Mouse (Mus musculus) liver, postnatal 0 days (tissue): ENCODE data around the gene Ptprr. TPM values are rescaled to one million over a fixed set of nuclear protein-coding genes. Genes with fewer than 3 reads are reported as not detected.

Experiments used
- ATAC-seq: fragments of 200-750 bp; cut with Nextera tagmentation; 2 replicates; pipeline ENCODE4 v1.8.0; 2017; ENCODE audit warnings: mild to moderate bottlenecking, moderate library complexity
- DNase-seq: peaks from one replicate; pipeline ENCODE4 v3.0.0-alpha.2; 2016
- H3K27ac ChIP-seq: fragments of 300-500 bp; sonication (generic); 2 replicates; pipeline ENCODE4 v1.5.1; 2014; ENCODE audit warnings: antibody characterized with exemption, moderate library complexity, mild to moderate bottlenecking, low read depth
- H3K27me3 ChIP-seq: fragments of 300-500 bp; sonication (generic); 2 replicates; pipeline ENCODE4 v1.6.1; 2014; ENCODE audit warnings: low read length, control low read depth, mixed read lengths; ENCODE audit not compliant: insufficient read depth
- H3K36me3 ChIP-seq: fragments of 300-500 bp; sonication (generic); replicated peaks from 2 replicates; pipeline ENCODE4 v1.6.1; 2014; ENCODE audit warnings: mild to moderate bottlenecking, control low read depth, low read length, moderate library complexity, mixed read lengths; ENCODE audit not compliant: insufficient read depth
- H3K4me1 ChIP-seq: fragments of 300-500 bp; sonication (generic); 2 replicates; pipeline ENCODE4 v1.6.1; 2014; ENCODE audit warnings: antibody characterized with exemption, mild to moderate bottlenecking, control low read depth; ENCODE audit not compliant: insufficient read depth
- H3K4me2 ChIP-seq: fragments of 300-500 bp; sonication (generic); 2 replicates; pipeline ENCODE4 v1.6.1; 2014; ENCODE audit warnings: low read depth, mild to moderate bottlenecking, low read length, moderate library complexity, mixed read lengths
- H3K4me3 ChIP-seq: fragments of 300-500 bp; sonication (generic); 2 replicates; pipeline ENCODE4 v1.5.1; 2014; ENCODE audit warnings: low read depth, low read length
- H3K9ac ChIP-seq: fragments of 300-500 bp; sonication (generic); replicated peaks from 2 replicates; pipeline ENCODE4 v1.6.1; 2014; ENCODE audit warnings: mild to moderate bottlenecking, moderate library complexity
- H3K9me3 ChIP-seq: fragments of 300-500 bp; sonication (generic); 2 replicates; pipeline ENCODE4 v1.6.1; 2016; ENCODE audit warnings: mild to moderate bottlenecking, control low read depth, low read length, mixed read lengths
- CTCF ChIP-seq: sonication (generic); IDR thresholded peaks from 2 replicates; pipeline ENCODE4 v1.5.1; 2016; ENCODE audit warnings: antibody characterized with exemption, low read depth
- EP300 ChIP-seq: IDR thresholded peaks from 2 replicates; pipeline ENCODE4 v1.6.1; 2016; ENCODE audit warnings: antibody characterized with exemption, low read depth, mild to moderate bottlenecking
- WGBS: fragments of 180-500 bp; shearing (Covaris S2); extraction: QIAGEN DNeasy Blood & Tissue Kit; methylation state at CpG from one replicate; pipeline ENCODE4 v1.1.7; 2014; ENCODE audit not compliant: insufficient replicate concordance; 5-methylcytosine and 5-hydroxymethylcytosine counted together
- polyA plus RNA-seq: library from polyadenylated mRNA; unstranded; fragments of >200 nt; fragmentation: Nextera tagmentation; extraction: Ambion mirVana; gene quantifications from 2 replicates; pipeline ENCODE4 v1.2.1, GENCODE M21; 2015

Gene Ptprr
- polyA plus RNA-seq, 1 experiment from 2014 or later = 0.35 TPM

DNA sequence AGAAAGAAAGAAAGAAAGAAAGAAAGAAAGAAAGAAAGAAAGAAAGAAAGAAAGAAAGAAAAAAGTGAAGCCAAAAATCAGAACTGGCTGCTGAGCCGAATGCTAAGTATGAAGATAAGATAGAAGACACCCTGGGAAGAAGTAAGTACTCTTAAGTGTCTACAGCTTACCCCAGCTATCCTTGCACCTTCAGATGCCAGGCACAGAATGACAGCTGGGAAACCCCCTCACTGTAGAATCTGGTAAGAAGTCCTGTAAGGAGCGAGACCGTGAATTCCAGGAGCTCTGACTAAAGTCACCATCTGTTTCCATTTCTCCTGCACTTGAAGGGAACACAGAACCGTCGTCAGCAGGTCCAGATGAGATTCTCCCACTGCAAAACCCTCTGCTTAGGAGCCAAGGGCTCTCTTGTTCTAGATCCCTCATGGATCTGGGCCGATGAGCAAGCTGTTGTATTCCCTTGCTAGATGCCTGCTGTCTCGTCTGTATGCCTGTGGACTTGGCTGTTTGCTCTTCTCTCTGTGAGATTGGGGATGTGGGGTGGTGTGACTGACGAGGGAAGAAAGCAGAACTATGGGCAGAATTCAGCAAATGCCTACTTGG is 273.2 kb downstream of the Ptprr start:
- 48% methylated on average over 8 of the region's 8 CpGs for WGBS
- no peak overlapping the region for H3K27ac ChIP-seq

DNA sequence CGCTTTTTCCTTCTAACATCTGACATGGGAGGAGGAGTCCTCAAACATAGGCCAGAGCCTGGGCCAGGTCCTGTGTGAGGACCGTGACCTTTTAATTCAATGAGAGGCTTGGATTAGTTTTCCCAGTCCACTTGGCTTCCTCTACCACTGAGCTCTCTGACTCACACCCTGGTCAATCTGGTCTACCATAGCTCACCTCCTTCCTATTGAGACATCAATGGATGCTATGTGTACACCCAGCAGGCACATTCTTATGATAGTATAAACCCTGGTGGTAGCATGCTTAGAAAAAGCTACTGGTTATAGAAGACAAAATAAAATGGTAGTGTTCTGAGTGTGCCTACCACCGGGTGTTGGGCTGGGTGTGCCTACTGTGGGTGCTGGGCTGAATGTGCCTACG is 278.4 kb downstream of the Ptprr start:
- no peak overlapping the region for H3K27ac ChIP-seq
- WGBS = 71% methylated on average over 4 of the region's 4 CpGs
- H3K9me3 ChIP-seq = no peaks in the 10 kb centered on the region
- no peaks in the 10 kb centered on the region for H3K36me3 ChIP-seq
- TF ChIP-seq CTCF (no peak), EP300 (no peak)
- H3K9ac ChIP-seq = no peak overlapping the region
- H3K4me3 ChIP-seq = no peak overlapping the region
- no peak overlapping the region for H3K4me2 ChIP-seq
- DNase-seq (no peak), ATAC-seq (no peak)
- peaks cover 15% of the 10 kb centered on the region for H3K27me3 ChIP-seq
- no peaks in the 10 kb centered on the region for H3K4me1 ChIP-seq

More for the DNA sequence above, 273.2 kb downstream of the Ptprr start:
- H3K9ac ChIP-seq = no peak overlapping the region
- no peak for ATAC-seq
- no peaks in the 10 kb centered on the region for H3K36me3 ChIP-seq
- no peak for DNase-seq
- H3K27me3 ChIP-seq = no peaks in the 10 kb centered on the region
- no peak for TF ChIP-seq CTCF
- no peak for TF ChIP-seq EP300
- H3K4me1 ChIP-seq = no peaks in the 10 kb centered on the region
- no peak overlapping the region for H3K4me3 ChIP-seq
- H3K9me3 ChIP-seq = no peaks in the 10 kb centered on the region
- H3K4me2 ChIP-seq = no peak overlapping the region

DNA sequence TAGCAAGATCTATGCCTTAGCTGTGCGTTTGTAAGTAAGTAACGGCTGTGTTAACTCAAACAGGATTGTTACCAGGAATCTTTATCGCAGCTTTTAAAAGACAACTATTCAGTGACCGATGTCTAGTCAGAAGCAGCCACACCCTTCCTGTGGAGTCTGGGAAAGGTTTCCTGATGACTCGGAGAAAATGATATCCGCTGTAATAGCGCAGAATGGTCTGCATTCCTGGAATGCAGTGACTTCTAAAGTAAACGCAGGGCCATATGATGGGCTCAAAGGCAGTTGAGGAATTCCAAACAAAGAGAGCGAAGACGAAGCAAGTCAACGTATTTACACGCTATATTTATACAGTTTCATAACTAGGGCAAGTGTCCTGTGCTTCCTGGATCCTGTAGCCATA is 279.8 kb downstream of the Ptprr start:
- H3K4me1 ChIP-seq = no peaks in the 10 kb centered on the region
- H3K27me3 ChIP-seq = peaks cover 23% of the 10 kb centered on the region
- TF ChIP-seq CTCF = no peak
- no peak for TF ChIP-seq EP300
- no peaks in the 10 kb centered on the region for H3K9me3 ChIP-seq
- ATAC-seq (no peak), DNase-seq (no peak)
- H3K4me3 ChIP-seq = no peak overlapping the region
- no peak overlapping the region for H3K27ac ChIP-seq
- WGBS = 55% methylated on average over 12 of the region's 12 CpGs
- no peak overlapping the region for H3K9ac ChIP-seq
- no peak overlapping the region for H3K4me2 ChIP-seq
- H3K36me3 ChIP-seq = no peaks in the 10 kb centered on the region

DNA sequence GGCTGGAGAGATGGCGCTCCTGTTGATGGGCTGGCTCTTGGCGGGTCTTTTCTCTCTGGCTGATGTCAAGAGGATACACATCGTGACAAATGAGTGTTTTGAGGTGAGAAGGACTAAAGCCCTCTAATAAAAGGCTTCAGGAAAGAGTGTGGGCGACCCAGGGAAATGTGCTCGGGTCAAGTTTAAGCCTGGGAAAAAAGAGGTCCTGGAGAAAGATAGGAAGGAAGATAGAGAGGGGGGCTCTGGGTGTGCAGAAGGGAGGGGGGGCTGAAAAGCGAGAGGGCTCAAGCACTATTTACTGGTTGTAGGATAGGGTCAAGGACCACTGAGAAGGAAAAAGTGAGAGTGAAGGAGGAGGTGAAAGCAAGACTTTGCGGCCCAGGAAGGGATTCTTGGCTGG is 282.8 kb downstream of the Ptprr start:
- WGBS = 29% methylated on average over 7 of the region's 7 CpGs
- Histone ChIP-seq H3K4me1 (no peaks in the 10 kb centered on the region), H3K9ac (no peak overlapping the region), H3K4me2 (peak overlapping the region; percentile 50; the same call in 1 of the 2 replicates), H3K4me3 (peak overlapping the region; percentile 32; the same call in 1 of the 2 replicates), H3K27ac (no peak overlapping the region), H3K27me3 (peaks cover 23% of the 10 kb centered on the region), H3K9me3 (no peaks in the 10 kb centered on the region), H3K36me3 (no peaks in the 10 kb centered on the region)
- no peak for DNase-seq
- TF ChIP-seq EP300 = no peak
- no peak for TF ChIP-seq CTCF
- no peak for ATAC-seq

DNA sequence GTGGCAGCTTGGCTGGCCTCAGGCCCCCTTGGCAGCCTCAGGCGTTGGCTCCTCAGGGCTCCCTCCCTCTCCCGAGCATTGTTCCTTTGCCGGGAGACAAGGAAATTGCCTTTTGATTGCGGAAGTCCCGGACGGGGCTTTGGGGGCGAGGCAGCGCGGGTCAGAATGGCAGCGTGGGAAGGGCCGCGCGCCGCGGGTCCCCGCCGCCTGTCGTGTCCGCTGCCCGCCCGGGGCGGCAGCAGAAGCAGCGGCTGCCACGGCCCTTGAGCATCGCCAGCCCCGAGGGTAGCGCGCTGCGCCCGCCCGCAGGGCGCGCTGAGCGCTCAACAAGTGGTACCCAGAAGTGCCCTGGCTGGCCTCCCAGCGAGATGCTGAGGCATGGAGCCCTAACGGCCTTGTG is 283.2 kb downstream of the Ptprr start:
- H3K4me2 ChIP-seq = peak overlapping the region; percentile 50
- peak overlapping the region; percentile 32 for H3K4me3 ChIP-seq
- H3K27me3 ChIP-seq = peaks cover 23% of the 10 kb centered on the region
- H3K27ac ChIP-seq = no peak overlapping the region
- peak; percentile 40; the same call in 1 of the 2 replicates for ATAC-seq
- no peak overlapping the region for H3K9ac ChIP-seq
- H3K36me3 ChIP-seq = no peaks in the 10 kb centered on the region
- H3K9me3 ChIP-seq = no peaks in the 10 kb centered on the region
- peak; percentile 24 for DNase-seq
- no peaks in the 10 kb centered on the region for H3K4me1 ChIP-seq
- WGBS = under 1% methylated on average over 29 of the region's 36 CpGs
- no peak for TF ChIP-seq EP300
- TF ChIP-seq CTCF = no peak

DNA sequence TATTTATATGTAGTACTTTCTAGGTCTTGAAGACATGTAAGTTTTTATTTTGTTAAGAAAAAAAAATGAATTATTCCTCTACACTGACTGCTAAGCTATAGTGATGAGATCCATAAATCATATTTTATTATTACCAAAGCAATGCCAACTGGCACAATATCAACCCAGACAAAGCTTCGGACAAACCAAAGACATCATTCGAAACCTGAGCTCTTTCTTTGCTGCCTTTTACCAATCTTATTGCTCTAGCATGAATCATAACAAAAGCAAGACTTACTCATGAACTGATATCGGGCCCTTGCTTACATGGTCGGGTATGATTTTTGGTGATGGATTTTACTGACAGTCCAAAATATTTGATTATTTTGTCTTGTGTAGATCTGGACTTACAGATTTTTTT is 286.3 kb downstream of the Ptprr start:
- WGBS = 80% methylated on average over 4 of the region's 4 CpGs
- no peak overlapping the region for H3K4me2 ChIP-seq
- DNase-seq (no peak), ATAC-seq (no peak)
- peaks cover 22% of the 10 kb centered on the region for H3K27me3 ChIP-seq
- no peaks in the 10 kb centered on the region for H3K4me1 ChIP-seq
- no peak overlapping the region for H3K9ac ChIP-seq
- H3K9me3 ChIP-seq = no peaks in the 10 kb centered on the region
- H3K27ac ChIP-seq = no peak overlapping the region
- TF ChIP-seq EP300 = no peak
- no peak for TF ChIP-seq CTCF
- no peaks in the 10 kb centered on the region for H3K36me3 ChIP-seq
- no peak overlapping the region for H3K4me3 ChIP-seq

DNA sequence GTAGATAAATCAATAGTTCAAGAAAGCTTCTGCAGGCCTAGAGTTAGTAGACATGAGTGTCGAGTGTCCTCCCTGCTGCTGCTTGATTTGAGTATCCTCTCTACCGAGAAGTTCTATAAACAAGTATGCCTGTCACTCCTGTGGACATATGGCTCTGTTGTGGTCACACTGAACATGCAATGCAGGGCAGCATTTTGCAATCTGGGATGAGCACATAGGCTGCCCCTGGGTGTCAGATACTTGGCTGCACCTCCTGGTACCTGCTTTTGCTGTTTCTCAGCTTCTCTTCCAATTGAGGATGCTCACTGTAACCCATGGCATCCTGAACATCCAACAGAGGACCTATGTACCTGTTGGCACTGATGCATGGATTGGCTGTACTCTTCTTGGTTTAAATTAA is 291.4 kb downstream of the Ptprr start:
- TF ChIP-seq EP300 = no peak
- no peak for TF ChIP-seq CTCF
- Histone ChIP-seq H3K36me3 (no peaks in the 10 kb centered on the region), H3K4me1 (no peaks in the 10 kb centered on the region), H3K9me3 (no peaks in the 10 kb centered on the region), H3K4me3 (no peak overlapping the region), H3K9ac (no peak overlapping the region), H3K4me2 (no peak overlapping the region), H3K27ac (no peak overlapping the region), H3K27me3 (no peaks in the 10 kb centered on the region)
- DNase-seq (no peak), ATAC-seq (no peak)
- WGBS = 52% methylated on average over 2 of the region's 2 CpGs
